Mouse (Mus musculus) stomach, embryonic 16.5 days (tissue): ENCODE results near the gene Kpna2. TPM values are rescaled to one million over a fixed set of nuclear protein-coding genes. Genes with fewer than 3 reads are reported as not detected.

Experiments used
- ATAC-seq: fragments of 200-750 bp; cut with Nextera tagmentation; 2 replicates; pipeline ENCODE4 v1.8.0; 2017; ENCODE audit warnings: moderate number of reproducible peaks, moderate TSS enrichment; ENCODE audit not compliant: insufficient read depth, low FRiP score
- H3K27ac ChIP-seq: fragments of 300-500 bp; sonication (generic); 2 replicates; pipeline ENCODE4 v1.5.1; 2014; ENCODE audit warnings: low read length
- H3K27me3 ChIP-seq: fragments of 300-500 bp; sonication (generic); 2 replicates; pipeline ENCODE4 v1.6.1; 2014; ENCODE audit warnings: low read length, control low read depth, mixed read lengths; ENCODE audit not compliant: control insufficient read depth, insufficient read depth
- H3K36me3 ChIP-seq: fragments of 300-500 bp; sonication (generic); 2 replicates; pipeline ENCODE4 v1.6.1; 2014; ENCODE audit warnings: low read length; ENCODE audit not compliant: control insufficient read depth, insufficient read depth
- H3K4me1 ChIP-seq: fragments of 300-500 bp; sonication (generic); 2 replicates; pipeline ENCODE4 v1.6.1; 2014; ENCODE audit warnings: low read length, control low read depth, mixed read lengths; ENCODE audit not compliant: control insufficient read depth, insufficient read depth
- H3K4me2 ChIP-seq: fragments of 300-500 bp; sonication (generic); 2 replicates; pipeline ENCODE4 v1.6.1; 2014; ENCODE audit warnings: low read depth, low read length, mixed read lengths
- H3K4me3 ChIP-seq: fragments of 300-500 bp; sonication (generic); replicated peaks from 2 replicates; pipeline ENCODE4 v1.5.1; 2014; ENCODE audit warnings: mild to moderate bottlenecking, low read length
- H3K9ac ChIP-seq: fragments of 300-500 bp; sonication (generic); 2 replicates; pipeline ENCODE4 v1.6.1; 2014; ENCODE audit warnings: low read length
- H3K9me3 ChIP-seq: fragments of 300-500 bp; sonication (generic); replicated peaks from 2 replicates; pipeline ENCODE4 v1.6.1; 2016; ENCODE audit warnings: low read length, control low read depth; ENCODE audit not compliant: control insufficient read depth
- WGBS: fragments of 180-500 bp; shearing (Covaris S2); extraction: QIAGEN DNeasy Blood & Tissue Kit; methylation state at CpG from one replicate; pipeline ENCODE4 v1.1.7; 2014; 5-methylcytosine and 5-hydroxymethylcytosine counted together
- polyA plus RNA-seq: library from polyadenylated mRNA; unstranded; fragments of >200 nt; fragmentation: Nextera tagmentation; extraction: Ambion mirVana; gene quantifications from 2 replicates; pipeline ENCODE4 v1.2.1, GENCODE M21; 2015

Gene Kpna2
- polyA plus RNA-seq, 1 experiment from 2014 or later = 327 TPM

- no peaks in the 10 kb centered on the region for H3K9me3 ChIP-seq
- WGBS = 54% methylated on average over 7 of the region's 7 CpGs
- no peak overlapping the region for H3K9ac ChIP-seq
- no peak overlapping the region for H3K27ac ChIP-seq
- no peaks in the 10 kb centered on the region for H3K36me3 ChIP-seq
- no peak for ATAC-seq
- no peak overlapping the region for H3K4me3 ChIP-seq
- H3K4me2 ChIP-seq = no peak overlapping the region
- H3K4me1 ChIP-seq = peaks cover 5% of the 10 kb centered on the region; the same call in 1 of the 2 replicates
- no peaks in the 10 kb centered on the region for H3K27me3 ChIP-seq
These were observed 32.3 kb upstream of the Kpna2 start for GRCm38 (mm10) chr11:107031635-107032034.

DNA sequence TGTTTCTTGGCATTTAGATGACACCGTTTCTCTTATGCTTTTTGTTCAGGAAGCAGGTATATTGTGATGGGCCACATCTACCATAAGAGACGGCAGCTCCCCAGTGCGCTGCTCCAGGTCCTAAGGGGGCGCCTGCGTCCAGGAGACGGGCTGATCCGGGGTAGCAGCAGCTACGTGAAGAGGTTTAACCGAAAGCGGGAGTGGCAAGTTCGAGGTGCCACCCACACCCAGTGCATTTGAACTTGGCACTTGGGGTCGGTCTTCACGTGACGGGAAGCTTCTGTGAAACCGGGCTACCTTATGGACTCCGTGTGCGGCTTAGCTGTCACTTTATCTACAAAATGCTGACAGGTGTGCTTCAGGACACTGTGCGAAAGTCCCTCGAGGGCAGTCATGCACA is 30.2 kb upstream of the Kpna2 start:
- Histone ChIP-seq H3K9me3 (no peaks in the 10 kb centered on the region), H3K4me2 (no peak overlapping the region), H3K27me3 (no peaks in the 10 kb centered on the region), H3K27ac (no peak overlapping the region), H3K36me3 (no peaks in the 10 kb centered on the region), H3K4me1 (peaks cover 17% of the 10 kb centered on the region), H3K4me3 (no peak overlapping the region), H3K9ac (no peak overlapping the region)
- 44% methylated on average over 19 of the region's 19 CpGs for WGBS
- no peak for ATAC-seq

DNA sequence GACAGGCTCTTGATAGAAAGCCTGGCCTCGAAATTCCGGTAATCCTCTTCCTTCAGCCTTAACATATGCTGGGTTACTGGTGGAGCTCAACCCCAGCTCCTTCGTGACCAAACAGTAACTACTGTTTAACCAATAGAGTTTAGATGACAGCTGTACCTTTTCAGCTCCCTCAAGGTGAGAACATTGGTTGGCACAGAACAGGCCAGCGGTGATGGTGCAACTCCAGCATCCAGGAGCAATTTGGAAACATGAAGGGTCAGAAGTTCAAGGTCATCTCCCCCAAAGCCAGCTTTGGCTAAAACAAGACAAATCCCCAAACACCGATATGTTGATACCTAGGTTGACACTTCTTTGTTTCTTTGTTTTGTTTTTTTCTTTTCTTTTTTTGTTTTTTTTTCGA is 29.4 kb upstream of the Kpna2 start:
- WGBS = 50% methylated on average over 6 of the region's 6 CpGs
- H3K9ac ChIP-seq = peak overlapping the region; percentile 82; the same call in 1 of the 2 replicates
- H3K27ac ChIP-seq = peak overlapping the region; percentile 75

GRCm38 (mm10) chr11:107028275-107028618 is 28.9 kb upstream of the Kpna2 start:
- Histone ChIP-seq H3K4me1 (peaks cover 21% of the 10 kb centered on the region), H3K27ac (peak overlapping the region; percentile 75), H3K4me2 (peak overlapping the region; percentile 98), H3K27me3 (no peaks in the 10 kb centered on the region), H3K4me3 (peak overlapping the region; percentile 69), H3K36me3 (no peaks in the 10 kb centered on the region), H3K9ac (peak overlapping the region; percentile 82), H3K9me3 (no peaks in the 10 kb centered on the region)
- ATAC-seq = no peak; the same call in 1 of the 2 replicates
- 3% methylated on average over 29 of the region's 29 CpGs for WGBS

More for the DNA sequence above, 29.4 kb upstream of the Kpna2 start:
- H3K4me3 ChIP-seq = peak overlapping the region; percentile 69
- H3K27me3 ChIP-seq = no peaks in the 10 kb centered on the region
- peaks cover 21% of the 10 kb centered on the region for H3K4me1 ChIP-seq
- H3K36me3 ChIP-seq = no peaks in the 10 kb centered on the region
- ATAC-seq = no peak
- H3K4me2 ChIP-seq = peak overlapping the region; percentile 98
- H3K9me3 ChIP-seq = no peaks in the 10 kb centered on the region

GRCm38 (mm10) chr11:107027431-107028274 is 28.3 kb upstream of the Kpna2 start:
- Histone ChIP-seq H3K27me3 (no peaks in the 10 kb centered on the region), H3K36me3 (no peaks in the 10 kb centered on the region), H3K4me2 (peak overlapping the region; percentile 98), H3K9me3 (no peaks in the 10 kb centered on the region), H3K9ac (peak overlapping the region; percentile 82), H3K27ac (peak overlapping the region; percentile 88), H3K4me1 (peaks cover 21% of the 10 kb centered on the region), H3K4me3 (peak overlapping the region; percentile 69)
- under 1% methylated on average over 107 of the region's 107 CpGs for WGBS
- peak; percentile 94 for ATAC-seq

- no peak for ATAC-seq
- Histone ChIP-seq H3K27ac (peak overlapping the region; percentile 16; the same call in 1 of the 2 replicates), H3K27me3 (no peaks in the 10 kb centered on the region), H3K4me2 (peak overlapping the region; percentile 98), H3K36me3 (no peaks in the 10 kb centered on the region), H3K9ac (peak overlapping the region; percentile 82), H3K4me1 (peaks cover 21% of the 10 kb centered on the region), H3K9me3 (no peaks in the 10 kb centered on the region), H3K4me3 (peak overlapping the region; percentile 69)
- WGBS = 6% methylated on average over 12 of the region's 12 CpGs
These were observed 27.5 kb upstream of the Kpna2 start for GRCm38 (mm10) chr11:107026554-107027430.

- Histone ChIP-seq H3K36me3 (no peaks in the 10 kb centered on the region), H3K9me3 (no peaks in the 10 kb centered on the region), H3K27ac (peak within 1 kb of the TSS; percentile 37; the same call in 1 of the 2 replicates), H3K4me2 (peak within 1 kb of the TSS; percentile 98), H3K9ac (peak within 1 kb of the TSS; percentile 79), H3K4me3 (peak within 1 kb of the TSS; percentile 55), H3K27me3 (no peaks in the 10 kb centered on the region), H3K4me1 (peaks cover 21% of the 10 kb centered on the region)
- WGBS = under 1% methylated on average over 45 of the region's 45 CpGs
- ATAC-seq = no peak
These were observed 26.3 kb upstream of the Kpna2 start, which contains the start of gene 1810010H24Rik for GRCm38 (mm10) chr11:107025411-107026321. 1810010H24Rik (plus strand) TSS chr11:107025681.

GRCm38 (mm10) chr11:107024406-107024805 is 25.1 kb upstream of the Kpna2 start:
- no peak overlapping the region for H3K9ac ChIP-seq
- H3K27me3 ChIP-seq = no peaks in the 10 kb centered on the region
- H3K4me2 ChIP-seq = 0 out of 2 replicates have a peak overlapping the region, but pooled peaks have one; percentile 98
- no peak overlapping the region for H3K27ac ChIP-seq
- H3K4me3 ChIP-seq = no peak overlapping the region
- no peak for ATAC-seq
- 55% methylated on average over 4 of the region's 4 CpGs for WGBS
- H3K4me1 ChIP-seq = peaks cover 21% of the 10 kb centered on the region
- H3K36me3 ChIP-seq = no peaks in the 10 kb centered on the region
- no peaks in the 10 kb centered on the region for H3K9me3 ChIP-seq
